Mouse (Mus musculus) common myeloid progenitor, adult 5-6 weeks (primary cell): ENCODE measurements around the gene Pax8. TPM values are rescaled to one million over a fixed set of nuclear protein-coding genes. Genes with fewer than 3 reads are reported as not detected.

Source experiments
- ATAC-seq: replicated peaks from 2 replicates; pipeline ENCODE4 v1.8.0; 2016; ENCODE audit warnings: low read depth, mild to moderate bottlenecking, moderate TSS enrichment, inconsistent platforms; ENCODE audit not compliant: poor library complexity, severe bottlenecking
- total RNA-seq: library from RNA; stranded (forward); fragments of 200-1000, 187-1606 nt; gene quantifications from 2 replicates; pipeline ENCODE4 v1.2.3, GENCODE M21; 2017

Pax8 gene
- total RNA-seq, 1 experiment from 2014 or later, result not detected

GRCm38 (mm10) chr2:24468430-24468829 lies 7.0 kb downstream of the Pax8 start:
- ATAC-seq, result no peak

DNA sequence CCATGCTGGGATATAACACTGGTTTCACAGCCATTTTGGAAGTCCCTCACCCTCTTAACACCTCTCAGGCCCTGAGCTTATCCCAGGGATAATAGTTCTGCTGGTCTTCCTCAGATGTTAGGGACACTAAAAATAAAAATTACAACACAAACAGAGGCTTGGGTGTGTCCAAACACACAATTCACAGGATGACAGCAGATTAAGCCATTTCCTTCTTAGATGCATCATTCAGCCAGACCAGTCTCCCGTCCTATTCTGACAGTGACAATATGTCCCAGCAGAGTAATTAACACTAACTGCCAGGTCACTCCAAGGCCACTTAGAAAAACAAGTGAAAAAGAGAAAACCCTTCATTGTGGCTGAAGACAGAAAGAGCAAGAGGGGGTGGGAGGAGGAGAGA lies 8.2 kb downstream of the Pax8 start:
- no peak for ATAC-seq

DNA sequence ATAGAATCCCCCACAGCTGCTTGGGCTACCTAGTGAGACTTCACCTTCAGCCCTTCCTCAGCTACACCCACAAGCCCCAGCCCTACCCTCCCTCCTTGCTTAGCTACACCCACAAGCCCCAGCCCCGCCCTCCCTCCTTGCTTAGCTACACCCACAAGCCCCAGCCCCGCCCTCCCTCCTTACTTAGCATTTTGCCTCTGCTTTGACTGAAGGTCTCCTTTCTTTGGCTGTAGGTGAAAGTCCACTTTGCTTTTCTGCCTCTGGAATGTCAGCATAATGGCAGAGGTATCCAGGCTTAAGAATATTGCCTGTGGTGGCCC lies 14.6 kb downstream of the Pax8 start:
- peak; percentile 79 for ATAC-seq

DNA sequence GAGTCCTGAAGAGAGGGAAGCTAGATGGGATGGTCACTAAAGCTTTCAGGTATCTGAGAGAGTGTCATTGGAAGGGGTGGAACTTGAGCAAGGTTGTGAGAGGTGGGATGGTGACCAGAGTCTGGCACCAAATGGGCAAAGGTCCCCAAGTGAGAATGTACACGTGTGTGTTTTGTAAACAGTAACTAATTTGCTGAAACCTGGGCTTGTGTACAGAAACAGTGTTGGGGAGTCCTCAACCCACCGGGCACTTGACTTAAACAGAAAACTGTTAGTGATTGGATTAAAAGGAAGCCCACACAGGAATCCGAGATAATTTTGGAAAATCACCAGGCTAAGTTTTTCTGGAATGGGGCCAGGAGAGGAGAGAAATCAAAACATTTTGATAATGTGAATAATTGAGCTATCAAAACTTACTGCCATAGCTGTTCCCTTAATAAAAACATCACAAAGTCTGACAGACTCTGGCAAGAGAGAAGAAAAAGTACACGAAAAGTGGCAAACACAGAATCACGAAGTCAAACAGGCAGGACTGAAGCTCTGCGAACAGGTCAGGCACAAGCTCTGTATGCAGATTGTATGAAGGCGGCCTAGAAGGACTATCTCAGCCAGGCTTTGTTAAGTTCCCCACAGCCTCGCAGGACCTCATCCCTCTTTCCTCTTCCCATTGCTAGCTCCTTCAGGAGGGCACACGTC lies 15.1 kb downstream of the Pax8 start:
- ATAC-seq, result no peak

DNA sequence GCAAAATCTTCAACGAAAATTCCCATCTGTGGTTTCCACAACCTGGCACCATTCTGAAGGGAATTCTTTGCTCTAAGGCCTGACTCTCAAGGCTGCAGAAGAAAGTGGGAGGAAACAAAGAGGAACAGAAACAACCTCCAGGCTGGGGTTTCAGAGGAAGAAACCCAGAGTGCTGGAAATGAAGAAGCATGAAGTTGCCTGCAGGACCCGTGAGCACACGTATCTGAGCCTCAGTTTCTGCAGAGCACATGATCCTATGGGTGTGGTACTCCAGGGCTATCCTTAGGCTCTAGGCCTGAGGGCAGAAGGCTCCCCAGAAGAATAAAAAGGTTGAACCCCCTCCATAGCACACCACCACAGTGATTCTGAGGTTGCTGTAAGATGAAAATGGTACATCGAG lies 18.6 kb downstream of the Pax8 start:
- peak; percentile 50; the same call in 1 of the 2 replicates for ATAC-seq

GRCm38 (mm10) chr2:24455057-24455855 lies 20.1 kb downstream of the Pax8 start:
- no peak for ATAC-seq

- ATAC-seq, result no peak
These were observed 20.9 kb downstream of the Pax8 start for GRCm38 (mm10) chr2:24454429-24455011.

GRCm38 (mm10) chr2:24453206-24453605 lies 22.2 kb downstream of the Pax8 start:
- ATAC-seq, result no peak

GRCm38 (mm10) chr2:24449111-24449510 lies 26.3 kb downstream of the Pax8 start:
- ATAC-seq, result no peak

DNA sequence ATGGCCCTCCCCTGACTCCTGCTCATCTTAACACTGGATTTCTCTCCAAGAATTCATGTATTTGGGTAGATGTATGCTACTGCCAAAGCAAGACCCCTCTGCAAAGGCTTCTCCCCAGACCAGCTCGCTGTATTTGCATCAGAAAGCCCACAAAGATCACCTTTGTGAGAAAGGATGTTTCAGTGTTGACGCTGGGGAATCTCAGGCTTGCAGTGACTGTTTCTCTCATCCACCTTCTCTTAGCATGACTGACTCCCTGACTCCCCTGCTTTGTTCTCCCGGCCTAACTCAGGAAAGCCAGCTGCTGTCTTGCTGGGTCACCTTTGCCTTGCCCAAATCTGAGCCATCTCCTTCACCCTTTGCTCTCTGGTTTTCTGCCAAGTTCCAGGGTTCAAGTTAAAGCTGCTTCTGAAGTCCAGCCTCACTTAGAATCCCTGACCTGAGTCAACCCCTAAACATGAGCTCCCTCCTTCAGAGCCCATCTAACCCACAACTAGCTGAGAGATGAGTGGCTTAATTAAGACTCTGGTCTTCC lies 32.1 kb downstream of the Pax8 start:
- no peak for ATAC-seq

DNA sequence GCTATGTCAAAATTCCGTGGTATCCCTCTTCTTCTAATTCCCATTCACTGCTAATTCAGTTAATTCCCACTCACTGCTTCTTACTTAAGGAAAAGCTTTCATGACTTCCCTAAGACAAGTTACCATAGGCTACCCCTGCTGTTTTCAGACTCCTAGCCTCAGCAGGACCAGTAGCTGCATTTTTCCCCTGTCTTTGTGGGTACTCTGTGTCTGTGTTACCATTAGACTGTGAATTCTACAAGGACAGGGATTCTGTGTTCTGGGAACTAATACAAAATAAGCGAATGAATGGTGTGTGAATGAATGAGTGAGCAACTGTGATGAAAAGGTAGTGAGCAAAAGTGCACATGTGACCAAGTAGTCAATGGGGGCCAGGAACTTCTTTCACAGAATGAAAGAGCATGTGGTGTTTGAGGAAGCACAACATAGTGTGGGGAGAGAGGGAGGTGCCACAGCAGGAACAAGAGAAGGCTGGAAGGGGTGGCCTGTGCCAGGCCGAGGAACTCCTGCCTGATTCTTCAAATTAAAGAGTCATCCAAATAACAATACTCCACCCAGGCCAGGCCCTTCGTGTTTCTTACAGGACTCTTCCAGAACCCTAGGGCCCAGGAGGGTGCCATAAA lies 33.0 kb downstream of the Pax8 start:
- no peak for ATAC-seq

GRCm38 (mm10) chr2:24441899-24442298 lies 33.5 kb downstream of the Pax8 start:
- ATAC-seq, result no peak

- ATAC-seq, result no peak
These were observed 35.3 kb downstream of the Pax8 start for GRCm38 (mm10) chr2:24440056-24440455.

- ATAC-seq, result peak; percentile 36; the same call in 1 of the 2 replicates
These were observed 39.7 kb downstream of the Pax8 start for GRCm38 (mm10) chr2:24435699-24436098.

DNA sequence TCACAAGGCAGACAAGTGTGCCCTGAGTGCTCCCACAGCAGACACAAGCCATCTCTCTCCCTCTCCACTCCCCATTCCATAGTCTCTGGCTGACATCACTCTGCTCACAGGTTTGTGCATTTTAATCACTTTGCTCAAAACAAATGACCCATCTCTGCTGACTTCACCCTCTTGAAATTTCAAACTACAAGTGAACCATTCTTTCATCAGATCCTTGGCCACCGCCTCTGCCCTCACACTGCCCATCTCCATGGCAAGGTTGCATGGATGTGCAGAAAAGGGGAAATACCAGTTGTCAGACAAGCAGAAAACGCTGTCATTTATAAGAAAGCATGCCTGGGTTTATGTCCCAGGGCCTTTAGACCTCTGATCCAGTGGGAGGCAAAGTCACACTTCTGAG lies 40.7 kb downstream of the Pax8 start:
- ATAC-seq, result no peak

- ATAC-seq, result peak; percentile 80
These were observed 45.6 kb downstream of the Pax8 start for GRCm38 (mm10) chr2:24429806-24430205.

GRCm38 (mm10) chr2:24427866-24428675 lies 47.3 kb downstream of the Pax8 start:
- no peak for ATAC-seq

GRCm38 (mm10) chr2:24425630-24426029 lies 49.8 kb downstream of the Pax8 start:
- peak; percentile 57; the same call in 1 of the 2 replicates for ATAC-seq

GRCm38 (mm10) chr2:24422815-24423214 lies 52.6 kb downstream of the Pax8 start:
- ATAC-seq, result no peak
